Mouse (Mus musculus) liver, adult 10 weeks (tissue): ENCODE results near the gene Card9. TPM values are rescaled to one million over a fixed set of nuclear protein-coding genes. Genes with fewer than 3 reads are reported as not detected.

Source experiments
- polyA plus RNA-seq: library from polyadenylated mRNA; stranded (reverse); fragments of 350-450 nt; fragmentation: Illumina TruSeq; extraction: RNeasy Lipid Tissue Mini Kit (QIAGEN cat#74804); gene quantifications from one replicate; pipeline ENCODE4 v1.2.3, GENCODE M21; 2014; ENCODE audit warnings: low read depth, low replicate concordance

The Card9 gene
- not detected for polyA plus RNA-seq

GRCm38 (mm10) chr2:26360772-26361171, at the start of gene Card9:
Gene Card9 (minus strand): TSS chr2:26360918.

GRCm38 (mm10) chr2:26408515-26409356, 48.0 kb upstream of the Card9 start, which contains the start of gene Inpp5e:
Gene Inpp5e (minus strand): TSS chr2:26409203.

GRCm38 (mm10) chr2:26389154-26389690, 28.5 kb upstream of the Card9 start, which contains the start of the genes Entr1 and Pmpca:
Gene Entr1 (minus strand): TSS chr2:26389316.
Gene Pmpca (plus strand): TSS chr2:26389339.

DNA sequence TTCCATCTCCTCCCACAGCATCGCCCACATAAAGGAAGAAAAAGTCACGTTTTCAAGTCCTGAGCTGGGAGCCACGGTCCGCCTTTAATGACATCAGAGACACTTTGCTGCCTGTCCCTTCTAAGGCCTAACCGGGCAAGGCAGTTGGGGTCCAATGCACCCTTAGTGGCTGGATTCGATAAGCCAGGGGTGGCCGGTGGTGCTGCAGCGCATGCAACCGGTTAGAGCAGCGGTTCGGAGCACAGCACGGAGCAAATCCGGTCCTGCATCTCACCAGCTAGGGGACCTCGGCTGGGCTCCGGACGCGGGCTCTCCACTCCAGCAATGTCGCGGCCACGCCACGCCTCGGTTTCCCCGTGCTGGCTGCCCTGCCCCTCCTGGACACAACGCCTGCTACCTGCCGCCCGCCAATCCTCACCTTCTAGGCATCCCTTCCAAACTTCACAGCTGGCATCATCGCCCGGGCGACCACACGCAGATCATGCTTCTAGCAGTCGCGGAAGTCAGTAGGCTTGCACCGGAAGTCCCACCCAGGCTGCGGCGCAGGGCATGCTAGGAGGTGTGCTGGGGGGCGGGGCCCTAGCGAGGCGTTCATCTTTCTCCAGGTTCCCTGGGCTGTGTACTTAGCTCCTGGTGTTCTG, 19.5 kb upstream of the Card9 start, which contains the start of gene Snapc4:
Gene Snapc4 (minus strand): TSS at position 523 of the 641 bp plus-strand sequence.

GRCm38 (mm10) chr2:26351358-26352290, 9.1 kb downstream of the Card9 start, which contains the start of gene Dnlz:
Gene Dnlz (minus strand): TSS chr2:26352110.

GRCm38 (mm10) chr2:26315072-26315924, 45.4 kb downstream of the Card9 start, which contains the start of gene Gpsm1:
Gene Gpsm1 (plus strand): TSS chr2:26315515.

Other genes starting within 250 kb of the Card9 start
- gene Nacc2, start 237.7 kb downstream of the Card9 start, polyA plus RNA-seq = 6.3 TPM
- gene Lhx3, start 152.6 kb downstream of the Card9 start, polyA plus RNA-seq = not detected
- 2.5 TPM for gene Qsox2, start 123.4 kb downstream of the Card9 start, polyA plus RNA-seq
- gene Ccdc187, start 66.4 kb downstream of the Card9 start, polyA plus RNA-seq = not detected
- gene Gpsm1, start 45.4 kb downstream of the Card9 start, polyA plus RNA-seq = 0.42 TPM
- gene Dnlz, start 8.8 kb downstream of the Card9 start, polyA plus RNA-seq = 1.2 TPM
- 3.6 TPM for gene Snapc4, start 19.7 kb upstream of the Card9 start, polyA plus RNA-seq
- 17.3 TPM for gene Entr1, start 28.4 kb upstream of the Card9 start, polyA plus RNA-seq
- 60.6 TPM for gene Pmpca, start 28.4 kb upstream of the Card9 start, polyA plus RNA-seq
- 4.9 TPM for gene Inpp5e, start 48.3 kb upstream of the Card9 start, polyA plus RNA-seq
- 49.1 TPM for gene Sec16a, start 84.3 kb upstream of the Card9 start, polyA plus RNA-seq
- 1.0 TPM for gene Notch1, start 155.7 kb upstream of the Card9 start, polyA plus RNA-seq
- gene Egfl7, start 219.1 kb upstream of the Card9 start, polyA plus RNA-seq = 12.2 TPM
- gene Gm20532, start 225.7 kb upstream of the Card9 start, polyA plus RNA-seq = not detected
- gene Agpat2, start 243.5 kb upstream of the Card9 start, polyA plus RNA-seq = 29.5 TPM